Mouse (Mus musculus): Measurements from ENCODE around the gene Stx7.

DNA sequence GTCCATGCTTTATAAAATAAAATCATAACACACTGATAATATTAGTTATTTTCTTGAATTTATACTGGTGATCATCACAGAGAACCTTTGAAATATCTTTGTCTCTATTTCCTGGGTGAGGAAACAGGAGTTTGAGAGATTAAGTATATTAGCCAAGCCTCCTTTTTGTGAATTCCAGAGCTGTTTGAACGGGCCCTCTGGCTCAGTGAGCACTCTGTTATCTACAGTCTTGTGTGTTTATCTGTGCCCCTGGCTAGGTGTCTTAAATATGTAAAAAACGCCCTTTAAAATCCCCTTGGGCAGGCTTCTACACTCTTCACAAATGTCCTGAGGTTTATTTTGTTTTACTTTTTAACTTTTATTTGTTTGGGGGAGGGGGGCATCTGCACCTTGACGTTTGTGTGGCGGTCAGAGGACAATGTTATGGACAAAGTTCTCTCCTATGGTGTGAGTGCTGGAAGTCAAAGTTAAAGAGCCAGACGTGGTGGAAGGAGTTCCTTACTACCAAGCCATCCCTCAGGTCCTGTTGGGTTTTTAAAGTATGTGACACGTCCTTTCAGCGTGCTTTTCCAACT, 14.9 kb upstream of the Stx7 start:
- TF ChIP-seq CTCF (IDR thresholded peaks at IDR 0.05; ENCODE audit: low read depth, low read length) (no peak), POLR2A (IDR thresholded peaks at IDR 0.05; ENCODE audit: borderline replicate concordance, low read depth, low read length) (no peak)

Data from bone marrow macrophage, adult 2 months (primary cell).